Mouse (Mus musculus) embryonic fibroblast, embryonic 13.5 days (primary cell): Measurements from ENCODE around the gene Tgtp2.

ENCODE experiments used
- CTCF ChIP-seq: IDR thresholded peaks from 2 replicates; pipeline ENCODE4 v1.5.1; 2011; ENCODE audit warnings: mild to moderate bottlenecking, control low read depth, low read length, moderate library complexity, borderline replicate concordance; ENCODE audit not compliant: insufficient read depth
- POLR2A ChIP-seq: IDR thresholded peaks from 2 replicates; pipeline ENCODE4 v1.6.1; 2011; ENCODE audit warnings: low read depth, mild to moderate bottlenecking, control low read depth, low read length, moderate library complexity

- TF ChIP-seq POLR2A (no peak), CTCF (no peak)
These were observed 19.8 kb upstream of the Tgtp2 start for GRCm38 (mm10) chr11:49083808-49084207.
